Mouse (Mus musculus) neutrophil, adult 5-6 weeks (primary cell): ENCODE data around the gene Mettl8. TPM values are rescaled to one million over a fixed set of nuclear protein-coding genes. Genes with fewer than 3 reads are reported as not detected.

ENCODE experiments used
- ATAC-seq: fragments of 151-379, 151-347 bp; 2 replicates; pipeline ENCODE4 v1.8.0; 2017; ENCODE audit warnings: mild to moderate bottlenecking, moderate TSS enrichment; ENCODE audit not compliant: insufficient number of reproducible peaks, poor library complexity, low FRiP score, severe bottlenecking; ENCODE audit errors: extremely low read depth
- total RNA-seq: library from RNA; stranded (forward); fragments of 200-1000 nt; gene quantifications from 2 replicates; pipeline ENCODE4 v1.2.3, GENCODE M21; 2017

Mettl8 gene
- total RNA-seq, 1 experiment from 2014 or later: 10.5 TPM

- peak; percentile 53; the same call in 1 of the 2 replicates for ATAC-seq
These were observed 110.7 kb downstream of the Mettl8 start for GRCm38 (mm10) chr2:70944511-70945305.

- ATAC-seq: no peak
These were observed 114.6 kb downstream of the Mettl8 start for GRCm38 (mm10) chr2:70940826-70941225.

GRCm38 (mm10) chr2:70938844-70939494, 116.4 kb downstream of the Mettl8 start:
- ATAC-seq: peak; percentile 56; the same call in 1 of the 2 replicates

DNA sequence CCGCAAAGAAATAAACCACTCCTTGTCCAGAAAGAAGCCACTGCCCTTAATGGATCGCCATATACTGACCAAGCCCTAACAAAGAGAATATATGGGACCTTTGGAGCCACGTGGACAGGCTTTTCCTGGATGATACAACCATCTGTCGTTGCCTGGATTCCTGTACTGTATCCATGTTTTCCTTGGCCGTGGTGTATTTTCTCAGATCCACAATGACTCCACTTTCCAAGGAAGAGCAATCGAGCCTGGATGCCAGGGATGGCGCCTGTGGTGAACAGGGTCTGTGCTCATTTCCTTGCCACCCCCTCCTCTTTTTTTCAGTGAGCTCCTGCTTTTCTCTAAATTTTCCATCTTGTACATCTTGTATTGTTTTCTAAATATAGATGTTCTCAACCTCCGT, 120.6 kb downstream of the Mettl8 start:
- no peak for ATAC-seq

- no peak for ATAC-seq
These were observed 121.9 kb downstream of the Mettl8 start for GRCm38 (mm10) chr2:70933516-70933915.

GRCm38 (mm10) chr2:70932965-70933364, 122.4 kb downstream of the Mettl8 start:
- ATAC-seq: peak; percentile 62

GRCm38 (mm10) chr2:70930631-70931288, 124.6 kb downstream of the Mettl8 start:
- peak; percentile 80 for ATAC-seq

DNA sequence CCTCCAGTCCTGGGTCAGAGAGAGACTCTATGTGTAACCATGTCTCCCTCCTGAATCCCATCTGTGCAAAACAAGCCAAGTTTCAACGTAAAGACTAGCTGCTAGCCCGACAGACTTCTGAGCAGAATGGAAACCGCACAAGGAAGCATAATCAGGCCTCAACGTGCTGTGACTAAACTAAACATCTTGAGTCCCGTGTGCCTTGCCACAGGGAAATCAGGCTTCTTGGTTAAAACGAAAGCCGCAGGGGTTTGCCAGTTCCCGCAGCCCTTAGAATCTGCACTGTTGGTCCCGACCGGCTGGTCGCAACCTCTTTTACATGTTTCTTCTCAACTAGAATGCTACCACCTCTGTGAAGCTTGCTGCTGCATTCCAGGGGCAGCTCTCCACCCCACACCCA, 125.7 kb downstream of the Mettl8 start:
- no peak for ATAC-seq

DNA sequence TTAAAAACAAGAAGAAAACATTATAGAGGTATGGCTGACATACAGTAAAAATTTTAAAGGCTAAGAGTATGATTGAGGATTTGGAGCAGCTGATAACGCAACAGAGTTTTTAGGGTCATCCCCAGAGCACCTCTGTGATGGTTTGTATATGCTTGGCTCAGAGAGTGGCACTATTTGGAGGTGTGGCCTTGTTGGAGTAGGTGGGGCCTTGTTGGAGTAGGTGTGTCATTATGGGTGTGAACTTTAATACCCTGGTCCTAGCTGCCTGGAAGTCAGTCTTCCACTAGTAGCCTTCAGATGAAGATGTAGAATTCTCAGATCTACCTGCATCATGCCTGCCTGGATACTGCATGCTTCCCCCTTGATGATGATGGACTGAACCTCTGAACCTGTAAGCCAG, 131.3 kb downstream of the Mettl8 start:
- no peak for ATAC-seq

DNA sequence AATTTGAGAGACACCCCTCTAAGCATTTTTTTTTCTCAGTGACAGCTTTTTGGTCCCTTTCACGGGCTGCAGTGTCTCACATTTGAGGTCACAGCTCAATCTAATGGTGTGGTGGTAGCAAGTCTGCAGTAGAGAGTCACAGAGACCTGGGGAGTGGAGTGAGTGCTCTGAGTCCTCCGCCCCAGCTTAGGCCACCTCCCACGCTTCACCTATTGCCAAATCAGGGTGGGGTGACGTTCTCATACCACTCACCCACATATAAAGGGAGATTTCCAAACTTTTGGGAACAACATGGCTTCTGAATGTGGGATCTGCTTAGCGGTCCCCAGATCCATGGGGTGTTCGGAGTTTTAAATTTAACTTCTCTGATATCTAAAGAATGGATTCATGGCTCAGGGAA, 132.6 kb downstream of the Mettl8 start:
- no peak for ATAC-seq

DNA sequence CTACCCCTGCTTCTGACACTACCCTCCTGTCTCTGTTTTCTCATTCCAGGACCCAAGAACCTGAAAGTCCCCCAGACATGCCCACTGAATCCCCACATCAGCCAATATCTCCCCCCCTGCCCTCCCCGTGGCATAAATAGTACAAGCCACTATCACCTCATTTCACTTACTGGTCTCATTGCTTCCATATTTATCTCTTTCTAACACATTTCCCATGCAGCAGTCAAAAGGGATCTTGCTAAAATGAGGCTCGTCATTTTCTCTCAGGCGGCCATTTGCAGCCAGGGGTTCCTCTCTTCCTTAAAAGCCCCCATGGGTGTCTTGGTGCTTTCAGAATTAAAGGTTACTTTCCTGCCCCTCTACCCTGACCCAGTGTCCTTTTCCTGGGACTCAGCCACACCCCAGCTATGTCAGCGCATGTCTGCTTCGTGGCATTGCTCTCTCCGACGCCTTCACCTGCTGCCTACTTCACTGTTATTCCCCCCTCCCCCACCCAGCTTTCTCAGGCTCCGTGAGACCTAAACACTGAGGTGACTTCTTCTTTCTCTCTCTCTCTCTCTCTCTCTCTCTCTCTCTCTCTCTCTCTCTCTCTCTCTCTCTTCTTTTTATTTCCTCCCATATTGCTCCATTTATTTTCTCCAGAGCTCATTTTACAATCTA, 134.3 kb downstream of the Mettl8 start:
- ATAC-seq: no peak

DNA sequence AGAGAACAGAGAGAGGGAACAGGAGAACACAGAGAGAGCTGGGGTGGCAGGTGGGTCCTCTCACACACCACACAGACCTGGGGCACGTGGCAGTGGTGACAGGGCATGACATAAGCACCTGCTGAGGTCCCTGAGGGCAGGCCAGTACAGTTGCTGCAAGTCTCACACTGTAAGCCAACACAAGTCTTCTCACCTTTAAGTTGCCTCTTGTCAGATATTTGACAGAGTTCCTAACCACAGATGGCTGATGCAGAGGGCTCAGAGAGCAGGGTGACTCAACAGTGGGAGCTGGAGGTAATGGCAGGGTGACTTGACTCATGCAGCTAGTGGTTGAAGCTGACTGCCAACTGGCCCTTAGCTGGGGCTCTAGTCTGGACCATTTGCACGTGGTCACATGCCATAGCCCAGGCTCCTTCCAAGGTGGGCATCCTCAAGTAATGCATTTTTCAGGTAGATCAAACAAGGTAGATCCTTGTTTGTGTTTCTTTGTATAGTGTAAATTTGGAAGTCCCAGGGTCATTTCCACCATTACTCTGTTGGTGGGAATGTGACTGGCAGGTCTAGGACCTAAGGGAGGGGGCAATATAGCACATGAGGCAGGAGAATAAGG, 135.4 kb downstream of the Mettl8 start:
- no peak for ATAC-seq

GRCm38 (mm10) chr2:70918516-70918915, 136.9 kb downstream of the Mettl8 start:
- ATAC-seq: no peak

Other genes starting within 250 kb of the Mettl8 start
- gene Tlk1, start 229.9 kb downstream of the Mettl8 start, total RNA-seq: 76.6 and 79.8 TPM in 2 replicates
- gene Dcaf17, start 255 bp downstream of the Mettl8 start, total RNA-seq: 13.4 and 22.5 TPM in 2 replicates
- 0.12 and 0.25 TPM in 2 replicates for gene Cybrd1, start 62.3 kb upstream of the Mettl8 start, total RNA-seq
- 117 and 118 TPM in 2 replicates for gene Dync1i2, start 156.1 kb upstream of the Mettl8 start, total RNA-seq